Mouse (Mus musculus): ENCODE measurements around the gene Tmem115.

DNA sequence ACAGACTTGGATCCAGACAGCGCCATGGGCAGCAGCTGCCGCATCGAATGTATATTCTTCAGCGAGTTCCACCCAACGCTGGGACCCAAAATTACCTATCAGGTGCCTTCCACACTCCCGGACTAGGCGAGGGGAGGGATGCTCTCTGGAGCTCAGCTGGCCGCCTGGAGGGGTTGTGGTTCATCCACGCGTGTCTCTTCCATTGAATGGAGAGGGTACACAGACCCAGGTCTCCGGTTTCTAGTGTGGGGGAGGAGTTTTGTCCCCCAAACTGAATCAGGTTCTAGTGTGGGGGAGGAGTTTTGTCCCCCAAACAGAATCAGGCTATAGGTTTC is 8.6 kb downstream of the Tmem115 start:
- TF ChIP-seq GATA1 (IDR thresholded peaks at IDR 0.05; ENCODE audit: borderline replicate concordance, low read length): no peak
- TF ChIP-seq FLI1 (IDR thresholded peaks at IDR 0.05; ENCODE audit: low read length): no peak

Data from megakaryocyte, embryonic 14.5 days (primary cell).